Mouse (Mus musculus): ENCODE measurements around the gene D11Wsu47e.

Gene D11Wsu47e

DNA sequence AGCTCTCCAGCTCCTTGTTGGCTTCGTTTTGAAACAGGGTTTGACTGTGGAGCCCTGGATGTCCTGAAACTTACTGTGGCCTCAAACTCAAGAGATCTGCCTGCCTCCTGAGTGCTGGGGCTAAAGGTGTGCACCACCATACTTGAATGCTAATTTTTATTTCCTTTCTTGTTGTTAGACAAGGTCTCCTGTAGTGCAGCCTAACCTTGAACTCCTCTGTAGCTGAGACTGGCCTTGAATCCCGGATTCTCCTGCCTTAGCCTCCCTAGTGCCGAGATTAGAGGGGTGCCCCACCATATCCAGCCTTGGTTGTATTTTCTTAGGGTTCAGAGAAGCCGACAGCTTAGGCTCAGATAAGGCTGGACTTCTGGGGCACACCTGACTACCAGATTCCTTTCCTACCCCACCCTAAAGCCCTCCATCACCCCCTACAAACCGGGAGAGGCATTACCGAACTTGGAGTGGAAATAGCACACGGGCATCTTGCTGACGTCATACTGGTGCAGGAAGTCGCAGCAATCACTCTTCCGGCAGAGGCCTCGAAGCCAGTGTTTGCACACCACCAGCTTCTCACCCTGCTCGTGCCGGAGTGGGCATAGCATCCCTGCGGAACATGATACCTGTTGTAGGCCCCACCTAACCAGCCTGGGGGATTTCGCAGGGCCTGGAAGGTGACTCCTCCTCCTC lies 21.9 kb downstream of the D11Wsu47e start:
- DNase-seq: no peak

- DNase-seq: peak; percentile 27
Measured at GRCm38 (mm10) chr11:113708629-113709213, 24.5 kb downstream of the D11Wsu47e start.

DNA sequence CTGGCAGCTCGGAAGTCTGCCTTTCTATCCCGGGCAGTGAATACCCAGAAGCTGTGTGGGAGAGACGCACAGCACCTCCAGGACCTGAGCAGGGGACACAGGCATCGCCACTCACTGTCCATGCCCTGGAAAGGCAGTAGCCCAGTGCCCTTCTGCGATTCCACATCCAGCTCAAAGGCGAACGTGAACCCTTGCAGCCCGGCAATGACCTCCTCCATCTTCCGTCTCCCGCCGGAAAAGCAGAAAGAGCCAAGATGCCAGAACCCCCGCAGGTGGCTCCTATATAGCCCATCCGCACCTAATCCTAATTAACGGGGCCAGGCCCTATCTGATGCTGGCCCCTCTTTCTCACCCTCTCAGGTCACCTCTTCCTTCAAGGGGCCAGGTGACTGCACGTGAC lies 25.1 kb downstream of the D11Wsu47e start:
- no peak for DNase-seq

- peak; percentile 85 for DNase-seq
Measured at GRCm38 (mm10) chr11:113709731-113710256, 25.6 kb downstream of the D11Wsu47e start, which contains the start of gene Cpsf4l. TSS of gene Cpsf4l (minus strand) at chr11:113710017.

- DNase-seq: peak; percentile 58
Measured at GRCm38 (mm10) chr11:113710257-113710777, 26.1 kb downstream of the D11Wsu47e start.

- no peak for DNase-seq
Measured at GRCm38 (mm10) chr11:113711061-113711460, 26.8 kb downstream of the D11Wsu47e start.

DNA sequence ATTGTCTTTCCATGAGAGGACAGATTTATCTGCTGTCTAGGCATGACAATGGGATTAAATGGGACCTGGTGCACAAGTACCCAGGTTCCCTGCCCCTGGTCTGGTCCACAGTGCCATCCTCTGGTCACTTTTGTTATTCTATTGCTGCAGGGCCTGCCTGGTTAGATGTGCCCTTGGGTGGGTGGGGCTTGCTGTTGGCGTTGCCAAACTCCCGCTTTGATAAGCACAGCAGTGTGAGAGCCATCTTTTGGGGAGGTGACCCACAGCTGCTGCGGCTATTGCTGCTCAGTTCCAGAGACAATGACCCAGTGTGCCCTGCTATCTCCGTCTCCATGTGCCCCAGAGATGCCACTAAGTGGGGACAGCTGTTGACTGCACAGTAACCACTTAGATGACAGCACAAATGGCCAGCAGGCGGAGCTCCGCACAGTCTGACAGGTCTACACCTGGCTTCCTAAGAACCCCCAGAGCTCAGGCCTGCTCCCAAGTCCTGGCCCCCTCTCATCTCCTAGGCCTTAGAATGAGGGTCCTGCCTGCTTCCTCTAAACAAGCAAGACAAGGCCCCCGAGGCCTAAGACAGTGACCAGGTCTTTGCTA lies 31.0 kb downstream of the D11Wsu47e start:
- DNase-seq: peak; percentile 66

DNA sequence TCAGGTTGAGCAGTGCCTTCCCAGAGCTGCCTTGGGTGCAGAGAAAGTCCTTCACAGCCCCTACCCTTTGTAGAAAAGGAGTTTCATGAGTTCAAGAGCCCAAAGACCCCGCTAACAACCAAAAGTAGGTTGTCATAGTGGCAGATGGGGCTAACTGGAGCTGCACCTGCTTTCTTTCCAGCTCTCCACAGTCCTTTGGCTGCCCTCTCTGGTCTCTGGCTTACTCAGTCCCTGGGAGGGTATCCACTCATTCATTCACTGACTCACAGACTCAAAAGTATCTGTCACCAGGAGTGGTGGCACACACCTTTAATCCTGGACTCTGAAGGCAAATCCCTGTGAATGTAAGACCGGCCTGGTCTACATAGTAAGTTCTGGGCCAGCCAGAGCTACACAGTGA lies 31.9 kb downstream of the D11Wsu47e start:
- no peak for DNase-seq

DNA sequence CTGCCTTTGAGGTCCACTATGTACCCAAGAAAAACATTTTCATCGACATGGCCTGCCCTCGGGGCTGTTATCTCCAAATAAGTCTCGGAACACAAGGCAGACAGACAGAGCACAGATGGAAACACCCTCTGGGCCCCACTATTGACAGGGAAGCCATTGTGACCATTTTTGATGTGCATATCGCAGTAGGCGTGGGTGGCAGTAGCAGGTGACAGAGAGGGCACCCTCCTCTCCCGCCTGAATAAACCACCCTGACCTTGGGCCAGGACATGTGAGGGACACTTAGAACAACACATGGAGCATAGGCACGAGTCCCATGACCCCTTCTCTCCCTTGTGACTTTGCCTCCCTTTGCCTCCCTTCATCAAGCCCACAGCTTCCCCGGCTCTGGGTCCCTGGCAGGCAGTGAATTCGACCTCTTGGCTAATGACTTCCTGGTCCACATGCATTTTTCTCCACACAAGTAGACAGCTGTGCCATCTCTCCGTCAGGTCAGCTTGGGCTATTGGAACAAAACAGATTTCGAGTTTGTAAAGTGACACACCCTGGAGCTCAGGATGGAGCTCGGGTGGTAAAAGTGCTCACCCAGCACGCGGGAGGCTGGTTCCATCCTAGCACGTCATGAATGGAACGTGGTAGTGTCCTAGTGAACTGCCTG lies 33.7 kb downstream of the D11Wsu47e start:
- no peak for DNase-seq

DNA sequence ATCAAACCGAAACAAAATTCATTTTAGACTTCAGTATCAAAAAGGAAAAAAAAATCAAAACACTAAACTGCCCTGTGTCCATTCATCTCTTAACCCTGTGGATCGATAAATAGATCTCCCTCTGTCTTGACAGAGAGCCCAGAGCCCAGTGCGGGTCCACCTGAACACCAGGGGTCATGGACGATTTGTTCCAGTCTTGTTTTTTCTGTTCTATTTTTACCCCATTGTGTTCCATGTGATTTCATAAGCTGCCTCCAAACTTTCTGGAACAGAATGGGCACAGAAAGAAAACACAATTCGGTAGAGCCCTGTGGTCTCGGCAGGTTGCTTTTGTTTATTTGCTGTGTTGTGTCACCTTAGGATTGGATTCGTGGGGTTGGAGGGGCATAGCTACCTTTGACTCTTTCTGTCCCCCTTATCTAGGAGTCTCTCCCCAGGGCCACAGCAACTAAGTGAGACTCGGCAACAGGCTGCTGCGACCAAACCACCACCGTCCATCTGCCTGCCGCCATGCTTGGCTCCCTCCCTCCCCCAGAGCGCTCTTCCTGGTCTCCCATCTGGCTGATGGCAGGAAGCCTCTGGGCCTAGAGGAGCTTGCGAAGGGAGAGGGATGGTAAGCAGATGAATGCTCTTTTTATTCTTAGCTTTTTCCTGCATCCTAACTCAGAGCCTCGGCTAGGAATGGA lies 38.3 kb downstream of the D11Wsu47e start:
- no peak for DNase-seq

DNA sequence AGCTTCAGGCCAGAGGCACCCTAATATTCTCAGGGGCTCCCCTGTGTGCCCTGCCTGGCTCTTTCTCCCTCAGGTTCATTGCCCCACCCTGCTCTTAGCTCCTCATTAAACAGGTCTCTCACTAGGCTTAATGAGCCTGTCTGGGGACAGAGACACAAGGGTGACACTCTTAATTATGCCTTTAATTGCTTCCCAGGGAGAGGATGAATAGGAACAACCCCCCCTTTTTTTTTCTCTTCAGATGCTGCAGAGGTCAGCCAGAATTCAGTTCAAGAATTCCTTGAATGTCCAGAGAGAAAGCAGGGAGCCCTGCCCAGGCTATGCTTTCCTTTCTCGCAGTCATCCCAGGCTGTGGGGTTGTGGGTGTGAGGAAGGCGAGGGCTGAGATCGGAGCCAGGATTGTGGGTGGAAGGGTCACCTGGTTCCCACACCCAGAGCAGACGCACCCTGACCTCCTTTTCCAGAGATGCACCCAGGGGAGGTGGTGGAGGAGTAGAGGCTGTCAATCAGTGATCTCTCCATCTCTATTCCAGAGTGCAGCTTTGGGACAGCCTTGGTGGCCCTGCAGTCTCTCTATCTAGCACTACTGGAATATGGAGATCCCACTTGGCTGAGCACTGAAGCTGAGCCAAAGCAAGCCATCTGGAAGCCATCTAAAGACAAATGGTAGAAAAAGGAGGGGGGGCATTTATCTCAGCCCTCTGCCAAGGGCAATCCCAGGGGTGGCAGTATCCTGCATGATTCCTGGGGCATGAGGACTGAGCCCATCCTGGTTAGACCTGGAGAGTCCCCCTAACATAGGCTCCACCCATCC lies 41.2 kb downstream of the D11Wsu47e start:
- no peak for DNase-seq

DNA sequence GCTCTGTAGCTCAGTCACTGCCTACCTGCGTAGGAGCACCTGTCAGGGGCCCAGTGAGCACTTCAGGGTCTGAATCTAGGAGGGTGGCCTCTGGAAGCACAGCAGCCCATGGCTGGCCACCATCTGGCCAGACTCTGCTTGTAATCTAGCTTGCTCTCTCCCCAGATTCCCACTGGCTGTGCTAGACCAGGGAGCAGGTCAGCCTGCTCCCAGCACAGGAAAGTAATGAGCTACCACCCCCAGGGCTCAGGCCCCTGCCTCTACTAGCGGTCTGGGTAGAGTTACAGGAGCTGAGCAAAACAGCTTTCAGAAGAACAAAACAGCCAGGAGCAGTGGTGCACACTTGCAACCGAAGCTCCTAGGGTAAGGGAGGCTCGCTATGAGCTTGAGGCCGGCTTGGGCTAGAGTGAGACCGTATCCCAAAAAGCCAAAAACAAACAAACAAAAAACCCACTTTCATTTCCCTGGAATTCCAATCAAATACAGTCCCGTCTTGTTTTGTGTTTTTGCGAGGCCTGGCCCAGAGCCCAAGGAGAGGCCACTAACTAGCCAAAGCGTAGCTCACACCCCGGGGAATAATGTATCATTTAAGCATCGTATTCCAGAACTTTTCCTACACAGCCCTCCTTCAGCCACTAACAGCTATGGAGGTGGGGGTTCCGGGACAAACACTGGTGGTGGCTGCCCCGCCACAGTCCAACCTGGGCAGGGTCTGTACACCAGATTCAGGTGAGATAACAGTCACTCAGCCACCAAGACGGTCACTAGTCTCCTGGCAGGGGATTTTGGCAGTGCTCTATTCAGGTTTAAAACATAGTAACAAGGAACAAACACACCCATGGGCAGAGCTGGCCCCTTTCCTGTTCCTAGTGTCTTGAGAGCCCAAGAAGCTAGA lies 43.0 kb downstream of the D11Wsu47e start:
- DNase-seq: no peak

- no peak for DNase-seq
Measured at GRCm38 (mm10) chr11:113727992-113728391, 43.8 kb downstream of the D11Wsu47e start.

DNA sequence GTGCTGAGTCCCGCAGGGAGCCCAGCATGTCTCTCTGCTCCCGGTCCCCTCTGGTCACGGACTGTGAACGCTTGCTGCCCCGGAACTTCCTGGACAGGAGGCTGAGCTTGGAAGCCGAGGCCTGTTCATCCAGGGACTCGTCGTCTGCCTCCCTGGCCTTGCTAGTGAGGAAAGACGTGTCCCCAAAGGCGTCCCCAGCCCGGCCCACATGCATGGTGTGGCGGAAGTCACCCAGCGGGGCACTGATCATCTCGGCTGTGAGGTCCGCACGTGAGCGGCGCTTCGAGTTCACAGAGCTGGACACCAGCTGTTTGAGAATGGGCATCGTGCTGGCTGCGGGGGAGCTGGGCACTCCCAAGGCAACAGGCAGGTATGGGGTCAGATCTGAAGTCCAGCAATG lies 45.0 kb downstream of the D11Wsu47e start:
- no peak for DNase-seq

GRCm38 (mm10) chr11:113729917-113730316 lies 45.7 kb downstream of the D11Wsu47e start:
- DNase-seq: no peak

GRCm38 (mm10) chr11:113730879-113731278 lies 46.7 kb downstream of the D11Wsu47e start:
- no peak for DNase-seq

GRCm38 (mm10) chr11:113731945-113732612 lies 47.9 kb downstream of the D11Wsu47e start:
- DNase-seq: no peak

- no peak for DNase-seq
Measured at GRCm38 (mm10) chr11:113733631-113734364, 49.6 kb downstream of the D11Wsu47e start.

GRCm38 (mm10) chr11:113735151-113735550 lies 50.9 kb downstream of the D11Wsu47e start:
- DNase-seq: no peak
